Mouse (Mus musculus): ENCODE data around the gene Ccdc88b. TPM values are rescaled to one million over a fixed set of nuclear protein-coding genes. Genes with fewer than 3 reads are reported as not detected.

Ccdc88b gene
- 3.9 and 11.2 TPM in 2 replicates for polyA plus RNA-seq (2012; rRNA removed; ENCODE audit: low replicate concordance)

DNA sequence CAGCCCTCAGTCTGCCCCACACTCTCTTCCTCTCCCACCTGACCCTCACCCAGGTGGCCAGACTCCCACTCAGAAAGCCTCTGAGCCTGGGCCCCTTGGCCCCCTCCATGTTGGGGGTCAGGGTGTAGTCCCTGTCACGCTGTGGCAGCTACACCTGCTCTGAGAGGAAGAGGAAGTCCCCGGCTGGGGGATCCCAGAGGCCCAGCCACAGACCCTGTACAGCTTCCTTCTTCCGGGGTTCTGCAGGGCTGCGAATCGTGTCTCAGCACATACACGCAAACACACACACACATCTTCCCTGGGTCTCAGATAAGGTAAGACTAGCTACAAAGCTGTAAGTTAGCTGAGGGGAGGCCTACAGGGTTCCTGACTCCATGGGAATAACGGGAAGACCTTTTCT is at the start of gene Ccdc88b:
Gene Ccdc88b (minus strand): TSS at position 181 of the 400 bp plus-strand sequence.

GRCm38 (mm10) chr19:6840475-6841291 is 17.3 kb downstream of the Ccdc88b start, which contains the start of gene Rps6ka4:
TSS of gene Rps6ka4 (minus strand) at chr19:6840636.

Other genes starting within 250 kb of the Ccdc88b start
- 35.7 and 47.9 TPM in 2 replicates for gene Rps6ka4, start 17.6 kb downstream of the Ccdc88b start, polyA plus RNA-seq (2012; rRNA removed; ENCODE audit: low replicate concordance)
- 91.6 and 154 TPM in 2 replicates for gene Trmt112, start 51.5 kb upstream of the Ccdc88b start, polyA plus RNA-seq (2012; rRNA removed; ENCODE audit: low replicate concordance)
- gene Prdx5, start 51.9 kb upstream of the Ccdc88b start, polyA plus RNA-seq (2012; rRNA removed; ENCODE audit: low replicate concordance): 149 and 307 TPM in 2 replicates
- gene Esrra, start 63.6 kb upstream of the Ccdc88b start, polyA plus RNA-seq (2012; rRNA removed; ENCODE audit: low replicate concordance): 52.6 and 64.4 TPM in 2 replicates
- gene Catsperz, start 67.2 kb upstream of the Ccdc88b start, polyA plus RNA-seq (2012; rRNA removed; ENCODE audit: low replicate concordance): 0.11 and 2.8 TPM in 2 replicates
- gene Kcnk4, start 76.3 kb upstream of the Ccdc88b start, polyA plus RNA-seq (2012; rRNA removed; ENCODE audit: low replicate concordance): 0.50 TPM in 1 of 2 replicates, not detected in the other
- gene Bad, start 83.7 kb upstream of the Ccdc88b start, polyA plus RNA-seq (2012; rRNA removed; ENCODE audit: low replicate concordance): 80.9 and 93.8 TPM in 2 replicates
- 85.5 and 94.5 TPM in 2 replicates for gene Gpr137, start 84.3 kb upstream of the Ccdc88b start, polyA plus RNA-seq (2012; rRNA removed; ENCODE audit: low replicate concordance)
- 90.2 and 135 TPM in 2 replicates for gene Ppp1r14b, start 116.8 kb upstream of the Ccdc88b start, polyA plus RNA-seq (2012; rRNA removed; ENCODE audit: low replicate concordance)
- gene Plcb3, start 118.3 kb upstream of the Ccdc88b start, polyA plus RNA-seq (2012; rRNA removed; ENCODE audit: low replicate concordance): 70.5 and 107 TPM in 2 replicates
- gene Fkbp2, start 122.3 kb upstream of the Ccdc88b start, polyA plus RNA-seq (2012; rRNA removed; ENCODE audit: low replicate concordance): 50.8 and 52.3 TPM in 2 replicates
- gene Vegfb, start 129.4 kb upstream of the Ccdc88b start, polyA plus RNA-seq (2012; rRNA removed; ENCODE audit: low replicate concordance): 80.4 and 191 TPM in 2 replicates
- 62.4 and 78.9 TPM in 2 replicates for gene Dnajc4, start 134.4 kb upstream of the Ccdc88b start, polyA plus RNA-seq (2012; rRNA removed; ENCODE audit: low replicate concordance)
- gene Nudt22, start 137.9 kb upstream of the Ccdc88b start, polyA plus RNA-seq (2012; rRNA removed; ENCODE audit: low replicate concordance): 33.0 and 41.1 TPM in 2 replicates
- 17.9 and 28.2 TPM in 2 replicates for gene Trpt1, start 137.9 kb upstream of the Ccdc88b start, polyA plus RNA-seq (2012; rRNA removed; ENCODE audit: low replicate concordance)
- gene Fermt3, start 161.3 kb upstream of the Ccdc88b start, polyA plus RNA-seq (2012; rRNA removed; ENCODE audit: low replicate concordance): 15.6 and 20.8 TPM in 2 replicates
- gene Stip1, start 181.8 kb upstream of the Ccdc88b start, polyA plus RNA-seq (2012; rRNA removed; ENCODE audit: low replicate concordance): 43.5 and 72.9 TPM in 2 replicates
- gene Macrod1, start 198.6 kb upstream of the Ccdc88b start, polyA plus RNA-seq (2012; rRNA removed; ENCODE audit: low replicate concordance): 29.4 and 43.1 TPM in 2 replicates
- 0.29 and 3.7 TPM in 2 replicates for gene Flrt1, start 247.5 kb upstream of the Ccdc88b start, polyA plus RNA-seq (2012; rRNA removed; ENCODE audit: low replicate concordance)

All from subcutaneous adipose tissue, adult 2 months (tissue).